Mouse (Mus musculus): ENCODE measurements around the gene Slc35f6.

Slc35f6 gene

GRCm38 (mm10) chr5:30621211-30621790, 26.4 kb upstream of the Slc35f6 start:
- DNase-seq (ENCODE audit: low spot score): no peak

- DNase-seq (ENCODE audit: low spot score): no peak
Measured at GRCm38 (mm10) chr5:30621844-30622176, 25.9 kb upstream of the Slc35f6 start.

GRCm38 (mm10) chr5:30622177-30622840, 25.4 kb upstream of the Slc35f6 start:
- no peak for DNase-seq (ENCODE audit: low spot score)

GRCm38 (mm10) chr5:30622841-30623185, 24.9 kb upstream of the Slc35f6 start:
- DNase-seq (ENCODE audit: low spot score): no peak

GRCm38 (mm10) chr5:30623380-30623779, 24.4 kb upstream of the Slc35f6 start:
- no peak for DNase-seq (ENCODE audit: low spot score)

- DNase-seq (ENCODE audit: low spot score): no peak
Measured at GRCm38 (mm10) chr5:30624311-30624710, 23.4 kb upstream of the Slc35f6 start.

GRCm38 (mm10) chr5:30624908-30625307, 22.8 kb upstream of the Slc35f6 start:
- no peak for DNase-seq (ENCODE audit: low spot score)

- no peak for DNase-seq (ENCODE audit: low spot score)
Measured at GRCm38 (mm10) chr5:30625379-30625778, 22.4 kb upstream of the Slc35f6 start.

GRCm38 (mm10) chr5:30626331-30627105, 21.2 kb upstream of the Slc35f6 start:
- DNase-seq (ENCODE audit: low spot score): no peak

GRCm38 (mm10) chr5:30628511-30628910, 19.2 kb upstream of the Slc35f6 start:
- no peak for DNase-seq (ENCODE audit: low spot score)

GRCm38 (mm10) chr5:30630401-30630800, 17.3 kb upstream of the Slc35f6 start:
- DNase-seq (ENCODE audit: low spot score): no peak

GRCm38 (mm10) chr5:30632134-30632533, 15.6 kb upstream of the Slc35f6 start:
- DNase-seq (ENCODE audit: low spot score): no peak

- no peak for DNase-seq (ENCODE audit: low spot score)
Measured at GRCm38 (mm10) chr5:30636994-30637393, 10.7 kb upstream of the Slc35f6 start.

GRCm38 (mm10) chr5:30638041-30638440, 9.7 kb upstream of the Slc35f6 start:
- peak; percentile 28 for DNase-seq (ENCODE audit: low spot score)

- no peak for DNase-seq (ENCODE audit: low spot score)
Measured at GRCm38 (mm10) chr5:30643477-30644179, 4.1 kb upstream of the Slc35f6 start.

- no peak for DNase-seq (ENCODE audit: low spot score)
Measured at GRCm38 (mm10) chr5:30646036-30646435, 1.7 kb upstream of the Slc35f6 start.

GRCm38 (mm10) chr5:30647396-30647795, 337 bp upstream of the Slc35f6 start:
- DNase-seq (ENCODE audit: low spot score): no peak

GRCm38 (mm10) chr5:30649558-30649957, 1.8 kb downstream of the Slc35f6 start:
- no peak for DNase-seq (ENCODE audit: low spot score)

GRCm38 (mm10) chr5:30650756-30651155, 3.0 kb downstream of the Slc35f6 start:
- DNase-seq (ENCODE audit: low spot score): no peak

- no peak for DNase-seq (ENCODE audit: low spot score)
Measured at GRCm38 (mm10) chr5:30651554-30651953, 3.8 kb downstream of the Slc35f6 start.

GRCm38 (mm10) chr5:30653246-30653645, 5.5 kb downstream of the Slc35f6 start:
- no peak for DNase-seq (ENCODE audit: low spot score)

- DNase-seq (ENCODE audit: low spot score): no peak
Measured at GRCm38 (mm10) chr5:30655042-30655441, 7.3 kb downstream of the Slc35f6 start.
